8 mouse cellular contexts compared by ENCODE assay signal in the genomic region with DNA sequence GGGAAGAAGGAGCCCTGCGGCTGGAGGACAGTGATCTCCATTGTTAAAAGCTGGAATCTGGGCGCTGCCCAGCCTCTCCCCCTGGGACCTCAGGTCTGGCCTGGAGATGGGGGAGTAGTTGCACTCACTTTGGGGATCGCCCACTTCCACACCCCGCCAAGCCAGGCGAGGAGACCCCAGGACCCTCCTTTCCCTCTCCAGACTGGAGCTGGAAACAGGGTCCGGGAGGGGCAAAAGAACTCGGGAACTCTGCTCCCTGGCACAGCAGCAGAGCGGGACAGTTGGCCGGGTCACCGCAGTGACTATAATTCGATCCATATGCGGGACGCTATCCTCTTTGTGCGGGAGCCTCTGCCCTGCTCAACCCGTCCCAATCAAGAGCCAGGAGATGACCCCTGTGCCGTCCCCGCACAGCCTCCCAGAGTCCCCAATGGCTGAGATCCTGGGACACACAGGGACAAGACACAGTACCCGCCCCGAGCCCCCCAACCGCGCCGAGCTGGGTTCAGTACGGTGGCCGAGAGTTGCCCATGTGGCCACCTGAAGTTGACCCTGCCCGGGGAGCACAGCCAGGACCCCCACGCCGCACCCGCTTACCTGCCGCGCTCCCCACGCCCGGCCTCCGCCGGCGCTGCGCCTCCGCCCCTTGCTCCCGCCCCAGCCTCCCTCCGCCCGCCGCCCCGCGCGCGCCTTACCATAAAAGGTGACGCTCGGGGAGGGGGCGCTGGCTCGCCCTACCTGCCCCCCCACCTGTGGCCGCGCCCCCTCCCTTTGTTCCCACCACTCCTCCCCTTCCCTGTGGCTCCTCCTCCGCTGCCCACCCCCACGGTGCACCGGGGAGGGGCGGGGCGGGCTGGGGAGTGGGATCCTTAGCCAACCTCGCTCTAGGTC. TPM values are rescaled to one million over a fixed set of nuclear protein-coding genes. Genes with fewer than 3 reads are reported as not detected.
DNase-seq lines count a peak whose midpoint lies in the region; ATAC-seq and TF ChIP-seq lines count a peak whose summit lies in the region.

No protein-coding gene starts in this region.

- intact Hi-C loops in left cerebral cortex, postnatal 25 days (cut with DNase I), result no loop called here

- TF ChIP-seq CTCF in hindbrain, postnatal 0 days (IDR thresholded peaks at IDR 0.05; ENCODE audit: low read depth), result no peak

- peak overlapping the region; percentile 65 for H3K4me3 ChIP-seq in embryonic facial prominence, embryonic 15.5 days (replicated peaks)
- peak overlapping the region; percentile 50 for H3K4me3 ChIP-seq in hindbrain, postnatal 0 days (ENCODE audit: low read length)

- peaks cover 9% of the 10 kb centered on the region; the same call in 1 of the 2 replicates for H3K36me3 ChIP-seq in embryonic facial prominence, embryonic 15.5 days
- no peaks in the 10 kb centered on the region for H3K36me3 ChIP-seq in hindbrain, postnatal 0 days (ENCODE audit: insufficient read depth, low read length)

- peak overlapping the region; percentile 18 for H3K9ac ChIP-seq in embryonic facial prominence, embryonic 15.5 days
- H3K9ac ChIP-seq in hindbrain, postnatal 0 days (replicated peaks; ENCODE audit: low read length), result peak overlapping the region; percentile 68

- peak overlapping the region; percentile 71; the same call in 1 of the 2 replicates for H3K27ac ChIP-seq in embryonic facial prominence, embryonic 15.5 days (replicated peaks)
- H3K27ac ChIP-seq in hindbrain, postnatal 0 days, result peak overlapping the region; percentile 18; the same call in 1 of the 2 replicates

- ATAC-seq in embryonic facial prominence, embryonic 15.5 days (ENCODE audit: insufficient number of reproducible peaks, low FRiP score, low TSS enrichment, low read depth), result peak; percentile 30; the same call in 1 of the 2 replicates
- ATAC-seq in hindbrain, postnatal 0 days, result peak; percentile 42; the same call in 1 of the 2 replicates

- no peaks in the 10 kb centered on the region for H3K27me3 ChIP-seq in embryonic facial prominence, embryonic 15.5 days
- H3K27me3 ChIP-seq in hindbrain, postnatal 0 days (ENCODE audit: insufficient read depth, low read length), result no peaks in the 10 kb centered on the region

- no peaks in the 10 kb centered on the region for H3K9me3 ChIP-seq in embryonic facial prominence, embryonic 15.5 days (replicated peaks)
- H3K9me3 ChIP-seq in hindbrain, postnatal 0 days (ENCODE audit: low read length), result no peaks in the 10 kb centered on the region

- WGBS in embryonic facial prominence, embryonic 15.5 days, result under 1% methylated on average over 46 of the region's 57 CpGs
- 1% methylated on average over 50 of the region's 57 CpGs for WGBS in hindbrain, postnatal 0 days

- peak overlapping the region; percentile 96 for H3K4me2 ChIP-seq in embryonic facial prominence, embryonic 15.5 days (replicated peaks)
- peak overlapping the region; percentile 68 for H3K4me2 ChIP-seq in hindbrain, postnatal 0 days (ENCODE audit: low read depth, low read length)

- H3K4me1 ChIP-seq in embryonic facial prominence, embryonic 15.5 days, result peaks cover 46% of the 10 kb centered on the region
- H3K4me1 ChIP-seq in hindbrain, postnatal 0 days (ENCODE audit: insufficient read depth, low read length), result no peaks in the 10 kb centered on the region

- DNase-seq in thymus, postnatal 14 days, result peak; percentile 17
- DNase-seq in thymus, postnatal 0 days (ENCODE audit: low spot score), result no peak
- DNase-seq in hindbrain, postnatal 0 days (ENCODE audit: low spot score), result peak; percentile 54
- DNase-seq in mesoderm, embryonic 11.5 days (ENCODE audit: low read depth, low spot score), result peak; percentile 52
- DNase-seq in layer of hippocampus, postnatal 10 days (ENCODE audit: low spot score in 2 of 2), result no peak
- no peak for DNase-seq in B cell, adult 2 months
- no peak for DNase-seq in left cerebral cortex, postnatal 25 days (ENCODE audit: low spot score in 2 of 2)

RNA-seq across cellular contexts. Expression of a gene that starts 6.4 kb away (rescaled TPM):
- 2.4 and 3.9 TPM in 2 replicates for polyA plus RNA-seq in thymus, postnatal 0 days (2015; fragmentation: Nextera tagmentation; extraction: Ambion mirVana)
- polyA plus RNA-seq in embryonic facial prominence, embryonic 15.5 days (2015; fragmentation: Nextera tagmentation; extraction: Ambion mirVana), result 30.8 and 32.3 TPM in 2 replicates
- 22.5 and 26.7 TPM in 2 replicates for total RNA-seq in hindbrain, postnatal 0 days (2014; rRNA removed)
- polyA plus RNA-seq in hindbrain, postnatal 0 days (2015; fragmentation: Nextera tagmentation; extraction: Ambion mirVana), result 21.7 and 25.6 TPM in 2 replicates
- total RNA-seq in layer of hippocampus, postnatal 10 days (2021), result 1 to 10 TPM; 4.6 to 5.0 TPM
- 1 to 10 TPM in 1 of 2 experiments, under 1 TPM in 1; 0.96 to 1.6 TPM for total RNA-seq in left cerebral cortex, postnatal 25 days (2021)

RNA-seq across cellular contexts. Expression of a gene that starts 18.9 kb away (rescaled TPM):
- 0.23 and 0.33 TPM in 2 replicates for polyA plus RNA-seq in thymus, postnatal 0 days (2015; fragmentation: Nextera tagmentation; extraction: Ambion mirVana)
- 0.48 and 0.62 TPM in 2 replicates for polyA plus RNA-seq in embryonic facial prominence, embryonic 15.5 days (2015; fragmentation: Nextera tagmentation; extraction: Ambion mirVana)
- 1.3 and 1.6 TPM in 2 replicates for total RNA-seq in hindbrain, postnatal 0 days (2014; rRNA removed)
- 1.3 and 1.5 TPM in 2 replicates for polyA plus RNA-seq in hindbrain, postnatal 0 days (2015; fragmentation: Nextera tagmentation; extraction: Ambion mirVana)
- under 1 TPM; 0.69 to 0.98 TPM for total RNA-seq in layer of hippocampus, postnatal 10 days (2021)
- under 1 TPM; 0.85 TPM for total RNA-seq in left cerebral cortex, postnatal 25 days (2021)

RNA-seq across cellular contexts. Expression of a gene that starts 24.1 kb away (rescaled TPM):
- 0.08 TPM in 1 of 2 replicates, not detected in the other for polyA plus RNA-seq in thymus, postnatal 0 days (2015; fragmentation: Nextera tagmentation; extraction: Ambion mirVana)
- 0.05 TPM in 1 of 2 replicates, not detected in the other for polyA plus RNA-seq in embryonic facial prominence, embryonic 15.5 days (2015; fragmentation: Nextera tagmentation; extraction: Ambion mirVana)
- 18.1 and 22.2 TPM in 2 replicates for total RNA-seq in hindbrain, postnatal 0 days (2014; rRNA removed)
- polyA plus RNA-seq in hindbrain, postnatal 0 days (2015; fragmentation: Nextera tagmentation; extraction: Ambion mirVana), result 3.0 and 3.6 TPM in 2 replicates
- 1 to 10 TPM; 2.4 TPM for total RNA-seq in layer of hippocampus, postnatal 10 days (2021)
- total RNA-seq in left cerebral cortex, postnatal 25 days (2021), result 1 to 10 TPM; 3.0 to 3.2 TPM

Comparison
In these comparisons a context has a peak if more than half of its experiments do, and no peak if none do; other contexts are left out.
1. DNase-seq: peak in thymus, postnatal 14 days (single experiment), hindbrain, postnatal 0 days (single experiment) and mesoderm, embryonic 11.5 days (single experiment); none in thymus, postnatal 0 days (single experiment), layer of hippocampus, postnatal 10 days (0 of 2), B cell, adult 2 months (0 of 2) and left cerebral cortex, postnatal 25 days (0 of 2).